Mouse (Mus musculus): Measurements from ENCODE around the gene Rybp.

Gene Rybp

GRCm38 (mm10) chr6:100190803-100191559, 96.3 kb downstream of the Rybp start:
- no peak for DNase-seq (ENCODE audit: low read depth, low spot score)

- DNase-seq (ENCODE audit: low read depth, low spot score): peak; percentile 53
Observed at GRCm38 (mm10) chr6:100190310-100190709, 97.0 kb downstream of the Rybp start.

- DNase-seq (ENCODE audit: low read depth, low spot score): no peak
Observed at GRCm38 (mm10) chr6:100188883-100189743, 98.2 kb downstream of the Rybp start.

DNA sequence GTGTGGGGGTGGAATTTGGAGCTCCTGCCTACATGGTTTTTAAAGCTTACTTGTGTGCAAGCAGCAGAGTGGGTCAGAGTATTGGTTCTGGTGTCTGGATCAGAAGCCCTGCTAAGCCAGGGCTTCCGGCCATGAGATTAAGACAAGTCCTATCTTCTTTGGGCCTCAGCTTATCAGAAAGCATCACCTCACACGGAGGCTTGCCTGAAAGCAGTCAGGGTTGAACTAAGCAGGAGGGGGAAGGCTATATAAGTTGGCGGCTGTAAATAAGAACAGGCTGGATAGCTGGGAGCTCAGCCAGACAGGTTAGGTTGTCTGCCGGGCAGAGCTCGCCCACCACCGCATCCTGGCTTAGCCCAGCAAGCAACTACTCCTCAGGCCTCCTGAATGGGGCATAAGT, 99.5 kb downstream of the Rybp start:
- DNase-seq (ENCODE audit: low read depth, low spot score): no peak

- no peak for DNase-seq (ENCODE audit: low read depth, low spot score)
Observed at GRCm38 (mm10) chr6:100186789-100187188, 100.5 kb downstream of the Rybp start.

- no peak for DNase-seq (ENCODE audit: low read depth, low spot score)
Observed at GRCm38 (mm10) chr6:100185524-100185923, 101.8 kb downstream of the Rybp start.

DNA sequence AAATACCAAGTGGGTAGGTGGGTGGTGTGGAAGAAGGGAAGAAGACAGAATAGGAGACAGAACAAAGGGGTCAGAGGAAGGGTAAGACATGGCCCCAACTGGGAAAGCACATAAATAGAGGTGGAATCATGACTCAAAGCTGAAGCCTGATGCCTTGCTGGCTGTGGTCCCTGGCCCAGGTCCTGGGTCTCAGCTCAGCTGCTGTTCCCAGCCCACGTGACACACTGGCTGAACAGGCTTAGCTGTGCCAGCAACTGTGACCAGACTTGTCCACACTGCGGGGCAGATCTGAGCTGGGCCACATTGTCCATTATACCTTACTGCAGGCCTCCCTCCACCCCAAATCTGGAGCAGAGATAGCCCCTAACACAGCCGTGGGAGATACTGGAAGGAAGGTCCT, 103.9 kb downstream of the Rybp start:
- no peak for DNase-seq (ENCODE audit: low read depth, low spot score)

DNA sequence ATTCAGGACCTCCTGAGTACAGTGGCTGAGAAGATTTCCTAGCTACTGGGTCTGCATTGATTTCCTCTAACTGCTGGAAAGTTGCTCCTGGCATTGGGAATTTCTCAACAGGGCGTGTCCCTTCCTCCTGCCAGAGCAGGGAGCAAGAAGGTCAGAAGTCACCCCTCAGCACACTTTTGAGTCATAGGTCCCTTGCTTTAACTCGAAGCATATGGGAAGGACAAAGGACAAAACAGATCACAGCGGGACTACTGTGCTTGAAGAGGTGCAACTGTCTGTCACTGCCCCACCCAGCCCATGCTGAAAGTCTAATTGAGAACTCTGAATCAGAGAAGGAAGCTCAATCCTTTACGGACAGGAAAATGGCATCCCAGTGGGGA, 106.4 kb downstream of the Rybp start:
- DNase-seq (ENCODE audit: low read depth, low spot score): no peak

- DNase-seq (ENCODE audit: low read depth, low spot score): no peak
Observed at GRCm38 (mm10) chr6:100180213-100180882, 106.9 kb downstream of the Rybp start.

- no peak for DNase-seq (ENCODE audit: low read depth, low spot score)
Observed at GRCm38 (mm10) chr6:100178830-100179229, 108.5 kb downstream of the Rybp start.

Data from brain, adult 2 months (tissue).